Mouse (Mus musculus) left cerebral cortex, postnatal 14 days (tissue): ENCODE measurements around the gene Cyp2w1. TPM values are rescaled to one million over a fixed set of nuclear protein-coding genes. Genes with fewer than 3 reads are reported as not detected.
"Not testable (repeated sequence)": the region's sequence is repeated elsewhere in the genome, so short reads cannot be mapped to it uniquely, and the experiment has no call there.

Experiments
- DNase-seq, 2 experiments: peaks; one replicate each; pipeline ENCODE4 v3.0.0; 2021 to 2022; ENCODE audit warnings: low spot score in 2 of 2, mixed read lengths in 1 of 2
- intact Hi-C: fragments of 180-260 bp; cut with DNase I; formaldehyde crosslinking; loops from one replicate; pipeline ENCODE4 v1.15.1; 2025
- total RNA-seq, 2 experiments: library from RNA; stranded (reverse); gene quantifications; 2 replicates each; pipeline ENCODE4 v1.2.3; 2021

Gene Cyp2w1
- total RNA-seq, 2 experiments from 2014 or later = not detected

DNA sequence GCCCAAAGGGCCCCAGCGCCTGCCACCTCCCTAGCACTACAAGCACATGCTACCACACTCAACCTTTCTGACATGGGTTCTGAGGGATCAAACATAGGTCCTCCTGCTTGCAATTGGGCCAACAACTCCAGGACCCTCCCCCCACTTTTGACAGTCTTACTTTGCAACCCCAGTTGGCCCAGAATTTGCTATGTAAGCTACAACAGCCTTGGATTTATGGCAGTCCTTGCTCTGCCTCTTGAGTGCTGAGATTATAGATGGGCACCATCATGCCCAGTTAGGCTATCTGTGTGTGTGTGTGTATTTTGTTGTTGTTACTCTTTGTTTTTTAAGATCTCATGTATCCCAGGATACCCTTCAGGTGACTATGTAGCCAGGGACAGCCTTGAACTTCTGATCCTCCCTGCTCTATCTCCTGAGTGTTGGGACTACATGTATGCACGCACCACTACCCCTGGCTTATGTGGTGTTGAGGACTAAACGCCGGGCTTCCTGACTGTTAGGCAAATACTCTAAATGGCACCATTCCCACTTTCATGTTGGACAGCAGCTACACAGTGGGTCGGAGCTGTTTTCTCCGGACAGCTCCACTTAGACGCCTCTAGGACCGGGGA lies 27.5 kb downstream of the Cyp2w1 start:
- no peak for DNase-seq
- intact Hi-C loops = no loop called here

DNA sequence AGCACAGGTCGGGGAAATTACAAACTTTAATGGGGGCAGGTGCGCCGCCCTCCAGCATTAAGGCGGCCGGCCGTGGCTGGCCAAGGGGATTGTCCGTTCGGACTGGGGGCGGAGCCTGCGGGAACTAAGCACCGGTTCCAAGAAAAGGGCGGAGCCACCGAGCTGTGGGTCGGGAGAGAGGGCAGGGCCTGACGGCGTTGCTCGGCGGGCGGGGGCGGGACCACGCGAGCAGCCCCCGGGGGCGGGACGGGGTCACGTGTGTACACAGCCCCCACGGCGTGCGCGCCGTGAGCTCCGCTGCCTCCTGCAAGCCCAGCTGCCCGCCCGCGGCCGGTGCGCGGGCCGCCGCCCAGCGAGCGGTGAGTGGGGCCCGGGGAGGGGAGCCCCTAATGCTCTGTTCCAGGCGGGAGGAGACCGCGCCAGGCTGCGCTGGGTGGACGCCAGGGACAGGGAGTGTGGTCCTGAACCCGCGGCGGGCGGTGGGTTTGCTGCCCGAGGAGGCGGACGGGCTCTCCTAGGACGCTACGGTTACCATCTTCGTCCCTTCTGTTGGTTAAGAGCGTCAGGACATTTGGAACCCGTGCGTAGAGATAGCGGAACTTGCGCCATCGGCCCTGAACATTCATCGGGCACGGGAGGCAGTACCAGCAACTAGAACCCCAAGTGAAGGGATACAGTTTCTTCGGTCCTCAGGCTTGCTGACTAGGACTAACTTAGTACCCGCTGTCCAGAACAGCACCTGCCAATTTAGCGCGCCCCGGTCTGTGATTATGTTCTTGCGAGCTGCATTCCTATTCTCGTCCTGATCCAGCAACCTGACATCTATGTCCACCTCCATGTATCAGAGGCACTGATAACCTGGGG lies 28.2 kb downstream of the Cyp2w1 start:
- peak; percentile 85 to 86 for DNase-seq
- intact Hi-C loops = no loop called here

GRCm38 (mm10) chr5:139381586-139382513 lies 29.4 kb downstream of the Cyp2w1 start:
- intact Hi-C loops = no loop called here
- DNase-seq = no peak

- DNase-seq = peak; percentile 58 to 67
- intact Hi-C loops = no loop called here
These were observed 30.3 kb downstream of the Cyp2w1 start for GRCm38 (mm10) chr5:139382760-139383159.

GRCm38 (mm10) chr5:139383234-139383633 lies 30.8 kb downstream of the Cyp2w1 start:
- intact Hi-C loops = no loop called here
- DNase-seq = no peak

- no peak for DNase-seq
- intact Hi-C loops = no loop called here
These were observed 32.1 kb downstream of the Cyp2w1 start for GRCm38 (mm10) chr5:139384531-139384930.

DNA sequence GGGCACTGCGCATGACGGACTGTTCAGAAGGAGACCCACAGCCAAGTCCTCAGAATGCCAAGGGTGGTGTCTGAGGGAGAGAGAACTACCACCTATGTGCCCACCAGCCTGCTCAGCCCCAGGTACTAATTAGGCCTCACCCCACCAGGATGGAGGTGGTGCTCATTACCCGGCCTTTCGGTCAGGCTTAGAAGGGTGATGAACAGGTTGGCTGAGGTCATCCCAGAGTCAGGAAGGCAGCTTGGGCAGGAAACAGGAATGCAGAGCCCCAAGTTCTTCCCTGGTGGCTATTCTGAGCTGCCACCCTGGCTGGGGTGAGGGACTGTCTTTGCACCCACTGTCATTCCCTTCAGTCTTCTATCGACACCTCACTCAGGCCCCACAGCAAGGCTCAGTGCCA lies 33.6 kb downstream of the Cyp2w1 start:
- no peak for DNase-seq
- intact Hi-C loops = no loop called here

DNA sequence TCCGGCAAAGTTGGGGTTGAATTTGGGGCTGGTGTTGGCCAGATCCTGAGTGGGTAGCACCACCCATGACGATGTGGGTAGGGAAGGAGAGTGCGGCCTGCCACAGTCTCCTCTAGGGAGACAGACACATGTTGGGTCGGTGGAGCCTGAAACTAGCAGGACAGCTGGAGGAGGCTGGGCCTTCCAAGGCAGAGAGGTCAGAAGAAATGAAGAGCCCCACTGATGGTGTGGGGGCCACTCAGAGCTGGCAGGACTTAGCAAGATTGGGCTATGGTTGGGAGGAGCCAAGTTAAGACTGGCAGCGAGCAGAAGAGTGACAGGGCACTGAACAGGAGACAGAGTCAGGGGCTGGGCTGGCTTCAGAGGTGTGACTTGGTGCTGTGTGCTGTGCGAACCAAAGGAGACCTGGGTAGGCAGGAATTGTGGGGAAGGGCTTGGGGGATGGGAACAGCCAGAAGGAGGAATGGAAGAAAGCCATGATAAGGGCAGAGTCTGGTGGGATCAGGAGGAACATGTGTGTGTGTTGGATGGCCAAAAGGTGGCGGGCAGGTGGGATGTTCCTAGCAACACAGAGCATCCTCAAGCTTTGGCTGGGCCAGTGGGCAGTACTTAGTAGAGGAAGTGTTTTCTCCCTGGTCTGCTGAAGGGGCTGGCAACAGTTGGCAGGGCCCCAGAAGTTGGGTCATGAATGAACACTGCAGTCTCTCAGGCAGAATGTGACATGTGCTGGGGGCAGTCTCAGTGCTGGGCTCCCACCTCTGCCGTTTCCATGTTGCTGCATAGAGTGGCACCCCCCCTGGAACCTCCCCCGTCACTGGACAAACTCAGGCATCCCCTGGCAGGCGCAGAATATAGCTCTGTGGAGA lies 35.1 kb downstream of the Cyp2w1 start:
- intact Hi-C loops = no loop called here
- no peak for DNase-seq

- intact Hi-C loops = no loop called here
- DNase-seq = no peak
These were observed 35.8 kb downstream of the Cyp2w1 start for GRCm38 (mm10) chr5:139388195-139388570.

DNA sequence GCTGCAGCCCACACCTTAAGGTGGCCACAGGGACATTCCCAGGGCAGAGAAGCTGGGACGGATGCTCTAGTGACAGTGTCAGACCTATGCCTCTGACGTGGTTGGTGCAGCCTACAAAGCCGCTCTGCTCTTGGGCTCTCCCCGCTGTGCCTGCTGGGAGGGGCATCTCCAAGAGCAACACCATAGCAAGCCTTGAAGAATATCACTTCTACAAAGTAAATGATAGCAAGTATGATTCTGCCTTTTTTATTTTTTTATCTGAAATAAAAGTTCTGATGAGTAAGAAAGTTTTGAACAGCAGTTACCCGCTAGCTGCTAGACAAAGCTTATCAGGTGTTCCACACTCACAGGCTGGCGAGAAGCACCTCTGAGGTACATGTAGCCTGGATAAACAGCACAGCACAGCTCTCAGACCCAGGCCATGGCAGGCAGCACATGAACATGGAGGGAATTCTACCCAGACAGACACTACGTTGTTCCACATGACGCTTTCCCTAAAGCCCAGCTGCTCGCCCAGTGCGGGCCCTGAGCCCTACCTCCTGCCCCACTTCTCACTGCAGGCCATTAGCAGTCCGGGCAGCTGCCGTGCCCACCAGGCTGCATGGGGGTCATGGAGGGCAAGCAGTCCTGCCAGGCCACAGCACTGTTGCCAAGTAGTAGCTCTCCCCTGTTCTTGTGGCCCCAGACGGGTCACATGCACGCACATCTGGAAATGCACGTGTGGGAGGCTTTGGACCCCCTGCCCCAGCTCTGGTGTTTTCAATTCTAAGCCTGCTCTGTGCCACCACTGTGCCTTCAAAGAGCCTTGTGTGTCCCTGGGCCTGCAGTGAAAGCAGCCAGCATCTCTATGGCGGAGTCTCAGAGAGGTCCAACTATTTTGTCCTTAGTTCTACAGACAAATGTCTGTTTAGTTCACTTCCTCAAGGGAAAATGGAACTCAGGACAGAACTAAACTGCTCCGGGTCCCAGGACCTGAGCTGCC lies 36.6 kb downstream of the Cyp2w1 start:
- intact Hi-C loops = no loop called here
- DNase-seq = peak; percentile 32 to 73

- peak; percentile 29 to 71 for DNase-seq
- intact Hi-C loops = no loop called here
These were observed 37.3 kb downstream of the Cyp2w1 start for GRCm38 (mm10) chr5:139389676-139390061.

DNA sequence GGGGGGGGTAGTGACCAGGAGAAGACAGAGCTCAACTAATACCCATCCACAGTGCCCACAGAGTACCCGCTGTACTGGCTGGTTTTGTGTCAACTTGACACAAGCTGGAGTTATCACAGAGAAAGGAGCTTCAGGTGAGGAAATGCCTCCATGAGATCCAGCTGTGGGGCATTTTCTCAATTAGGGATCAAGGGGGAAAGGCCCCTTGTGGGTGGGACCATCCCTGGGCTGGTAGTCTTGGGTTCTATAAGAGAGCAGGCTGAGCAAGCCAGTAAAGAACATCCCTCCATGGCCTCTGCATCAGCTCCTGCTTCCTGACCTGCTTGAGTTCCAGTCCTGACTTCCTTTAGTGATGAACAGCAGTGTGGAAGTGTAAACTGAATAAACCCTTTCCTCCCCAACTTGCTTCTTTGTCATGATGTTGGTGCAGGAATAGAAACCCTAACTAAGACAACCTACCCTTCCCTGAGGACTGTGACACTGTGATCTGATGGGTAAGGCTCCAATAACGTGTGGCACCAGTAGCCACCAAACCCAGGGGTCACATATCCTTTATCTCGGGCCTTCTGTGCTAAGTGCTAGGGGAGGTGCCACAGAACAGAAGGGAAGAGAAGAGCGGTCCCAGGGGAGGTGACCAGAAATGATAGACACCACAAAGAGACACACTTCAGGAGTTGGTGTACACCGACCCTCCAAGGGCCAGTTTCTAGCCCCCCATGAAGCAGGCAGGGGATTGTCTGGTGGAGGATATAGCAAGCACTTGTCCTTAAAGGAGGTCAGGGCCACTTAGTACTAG lies 38.1 kb downstream of the Cyp2w1 start:
- intact Hi-C loops, DNase-seq: not testable (repeated sequence)

DNA sequence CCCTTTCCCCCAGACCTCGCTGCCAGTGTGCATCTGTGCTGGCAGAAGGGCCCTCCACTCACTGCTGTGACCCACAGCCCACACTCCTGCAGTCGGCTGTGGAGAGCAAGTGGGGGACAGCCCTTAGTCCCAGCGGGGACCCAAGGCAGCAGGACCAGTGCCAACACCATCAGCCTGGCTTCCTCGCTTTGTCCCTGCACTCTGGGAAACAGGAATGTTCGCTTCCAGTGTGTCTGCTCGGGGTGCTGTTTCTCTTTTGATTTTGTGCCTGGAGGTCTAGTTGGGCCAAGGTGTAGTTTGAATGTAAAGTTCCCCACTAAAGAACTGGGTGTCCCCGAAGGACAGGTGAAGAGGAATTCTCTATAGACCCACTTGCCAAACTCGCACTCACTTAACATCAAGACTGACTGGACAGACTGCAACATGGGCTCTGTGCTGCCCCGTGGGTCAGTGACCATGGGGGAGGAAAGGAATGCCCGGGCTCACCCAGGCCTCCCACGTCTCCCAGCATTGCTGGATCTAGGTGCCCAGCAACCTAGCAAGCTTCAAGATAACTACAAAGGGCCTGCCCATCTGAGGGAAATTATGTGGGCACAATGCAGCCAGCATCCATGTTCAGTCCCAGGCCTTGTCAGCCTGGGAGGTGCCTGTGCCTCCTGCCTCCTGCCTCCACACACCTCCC lies 39.0 kb downstream of the Cyp2w1 start:
- no peak for DNase-seq
- intact Hi-C loops = no loop called here

GRCm38 (mm10) chr5:139392219-139393196 lies 40.1 kb downstream of the Cyp2w1 start:
- intact Hi-C loops = no loop called here
- DNase-seq = no peak

DNA sequence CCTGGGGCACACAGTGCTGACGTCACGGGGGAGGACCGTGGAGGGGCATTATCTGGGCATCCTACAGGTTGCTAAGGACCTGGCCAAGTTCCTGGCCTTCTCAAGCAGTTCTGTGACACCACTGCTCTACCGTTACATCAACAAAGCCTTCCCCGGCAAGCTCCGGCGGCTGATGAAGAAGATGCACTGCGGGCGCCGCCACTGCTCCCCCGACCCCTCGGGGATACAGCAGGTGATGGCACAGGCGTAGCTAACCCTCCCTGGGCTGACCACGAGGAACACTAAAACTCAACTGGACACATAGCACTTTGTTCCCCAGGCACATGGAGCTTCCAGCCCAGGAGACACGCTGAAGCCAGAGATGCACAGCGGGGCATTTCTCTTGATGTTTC lies 40.8 kb downstream of the Cyp2w1 start:
- DNase-seq = no peak
- intact Hi-C loops = no loop called here

GRCm38 (mm10) chr5:139394399-139394798 lies 42.0 kb downstream of the Cyp2w1 start:
- DNase-seq = no peak
- intact Hi-C loops = no loop called here
